Mouse (Mus musculus): ENCODE measurements at regions not wholly inside any gene's neighbourhood (a gene's known extent, or its start where the extent isn't known, plus 50 kb on each side); places are given as distances from the start of the nearest gene placed in this dataset.

GRCm38 (mm10) chr12:117346091-117346490 lies 170.2 kb upstream of the Rapgef5 start:
- TF ChIP-seq ZC3H11A (IDR thresholded peaks at IDR 0.05; ENCODE audit: borderline replicate concordance, low read depth, low read length) (no peak), CHD2 (IDR thresholded peaks at IDR 0.05; ENCODE audit: low read depth, low read length) (no peak), MAFK (IDR thresholded peaks at IDR 0.05; ENCODE audit: insufficient read depth, low read depth, low read length) (no peak), HCFC1 (IDR thresholded peaks at IDR 0.05; ENCODE audit: borderline replicate concordance, insufficient read depth, low read length) (no peak), ZNF384 (IDR thresholded peaks at IDR 0.05; ENCODE audit: low read depth, low read length) (no peak)

Measured in ES-E14 (cell line).